Mouse (Mus musculus): ENCODE measurements around the gene Mospd2.
A peak's percentile ranks its signal among the peaks of the same experiment; 100 is the strongest.

Mospd2 gene

DNA sequence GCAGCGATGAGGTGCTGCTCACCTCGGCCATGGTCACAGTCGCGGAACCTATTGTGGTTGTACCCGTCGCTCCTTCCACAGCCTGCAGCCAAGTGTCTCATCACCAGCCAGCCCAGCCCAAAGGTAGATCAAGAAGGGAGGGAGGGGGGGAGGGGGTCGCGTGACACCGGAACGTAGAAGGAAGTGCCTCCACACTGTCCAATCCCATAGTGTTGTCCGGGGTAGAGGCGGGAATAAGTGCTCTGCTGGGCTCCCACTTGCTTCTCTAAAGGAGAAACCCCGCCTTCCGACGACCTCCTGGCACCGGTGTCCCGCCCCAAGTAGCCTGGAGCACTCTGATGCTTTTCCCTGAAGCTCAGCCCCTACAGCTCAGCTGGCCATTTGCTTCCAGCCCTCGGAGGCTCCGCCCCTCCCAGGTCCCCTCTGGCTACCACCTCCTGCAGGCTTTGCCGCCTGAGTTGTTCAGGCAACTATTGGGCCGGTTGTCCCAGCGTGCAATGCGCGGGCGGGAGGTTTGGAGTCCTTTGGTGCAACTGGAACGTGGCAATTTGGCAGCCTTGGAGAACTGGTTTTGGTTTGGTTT lies at the start of gene Mospd2, which contains the start of gene Fancb:
Gene Mospd2 (minus strand): TSS at position 183 of the 583 bp plus-strand sequence.
Gene Fancb (plus strand): TSS at position 400 of the 583 bp plus-strand sequence.
- peak; percentile 84 to 88 for DNase-seq

DNA sequence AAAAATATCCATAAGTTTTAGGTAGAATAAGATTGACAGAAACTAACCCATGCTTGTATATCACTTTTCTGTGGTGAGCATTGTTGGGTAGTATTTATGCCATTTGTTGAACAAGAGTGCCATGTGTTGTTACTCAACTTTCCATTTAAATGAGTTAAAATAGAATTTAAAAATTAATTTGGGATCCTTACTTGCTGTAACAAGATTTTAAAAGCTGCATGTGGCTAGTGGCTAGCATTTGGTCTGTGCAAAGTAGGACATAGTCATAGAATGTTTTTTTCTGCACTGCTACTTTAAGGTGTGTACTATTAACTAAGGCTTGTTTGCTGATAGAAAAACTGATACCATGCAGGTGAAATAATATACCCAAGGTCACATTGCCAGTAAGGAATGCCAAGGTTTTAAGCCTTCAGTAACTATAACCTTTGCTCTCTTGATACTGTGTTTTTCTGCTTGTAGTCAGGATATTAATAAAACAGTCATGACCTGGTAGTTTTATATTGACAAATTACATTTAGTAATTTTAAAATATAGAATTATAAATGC lies 24.7 kb upstream of the Mospd2 start, which contains the start of gene Gm17604:
Gene Gm17604 (minus strand): TSS at position 51 of the 546 bp plus-strand sequence.
- no peak for DNase-seq

DNA sequence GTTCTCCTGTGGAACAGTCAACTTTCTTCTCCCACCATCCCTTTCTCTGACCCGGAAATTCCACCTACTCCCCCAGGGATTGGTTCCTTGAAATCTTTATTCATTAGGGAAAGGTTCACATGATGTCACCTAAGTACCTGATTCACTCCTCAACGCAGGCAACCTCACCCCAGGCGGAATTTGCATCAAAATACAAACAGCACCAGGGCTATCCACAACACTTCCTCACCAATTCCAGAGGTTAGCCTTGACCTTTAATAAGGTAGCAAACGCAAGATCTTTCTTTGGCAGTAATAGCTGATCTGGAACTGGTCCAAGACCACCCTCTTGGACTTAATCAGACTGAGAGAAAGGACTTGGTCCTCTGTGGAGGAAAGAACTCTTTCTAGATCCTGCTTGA lies 23.0 kb upstream of the Mospd2 start:
- no peak for DNase-seq

DNA sequence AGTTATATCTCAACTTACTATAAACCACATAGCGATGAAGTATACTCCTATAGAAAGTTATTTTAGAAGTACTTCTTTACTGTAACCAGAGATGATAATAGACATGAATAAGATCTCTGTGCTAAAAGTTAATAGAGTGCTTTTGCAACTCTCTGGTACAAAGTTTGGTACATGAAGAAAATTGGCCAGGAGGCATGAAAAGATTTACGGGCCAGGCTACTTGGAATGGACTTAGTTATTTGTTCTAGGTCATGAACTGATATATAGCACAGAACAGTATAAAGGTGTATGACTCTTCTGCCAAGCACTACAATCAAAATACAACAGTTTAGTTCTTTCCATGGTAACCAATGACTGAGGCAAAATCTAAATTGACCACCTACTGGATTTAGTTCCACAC lies 1.3 kb downstream of the Mospd2 start:
- DNase-seq: no peak

DNA sequence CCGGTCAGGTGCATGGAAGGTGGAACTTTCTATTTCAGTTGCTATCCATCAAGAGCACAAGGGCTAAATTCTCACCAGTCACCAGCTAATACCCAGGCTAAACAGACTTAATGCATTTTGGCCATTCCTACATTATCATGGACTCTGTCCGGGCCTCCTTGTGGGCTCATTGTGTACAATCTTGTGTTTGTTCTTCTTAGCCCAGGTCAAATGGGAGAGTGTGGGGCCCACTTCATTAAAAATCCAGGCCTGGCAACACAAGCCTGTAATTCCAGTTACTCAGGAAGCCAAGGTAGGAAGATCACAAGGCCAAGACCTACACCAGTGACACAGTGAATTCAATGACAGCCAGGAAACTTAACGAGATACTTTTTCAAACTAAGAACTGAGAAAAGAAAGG lies 9.0 kb downstream of the Mospd2 start:
- no peak for DNase-seq

DNA sequence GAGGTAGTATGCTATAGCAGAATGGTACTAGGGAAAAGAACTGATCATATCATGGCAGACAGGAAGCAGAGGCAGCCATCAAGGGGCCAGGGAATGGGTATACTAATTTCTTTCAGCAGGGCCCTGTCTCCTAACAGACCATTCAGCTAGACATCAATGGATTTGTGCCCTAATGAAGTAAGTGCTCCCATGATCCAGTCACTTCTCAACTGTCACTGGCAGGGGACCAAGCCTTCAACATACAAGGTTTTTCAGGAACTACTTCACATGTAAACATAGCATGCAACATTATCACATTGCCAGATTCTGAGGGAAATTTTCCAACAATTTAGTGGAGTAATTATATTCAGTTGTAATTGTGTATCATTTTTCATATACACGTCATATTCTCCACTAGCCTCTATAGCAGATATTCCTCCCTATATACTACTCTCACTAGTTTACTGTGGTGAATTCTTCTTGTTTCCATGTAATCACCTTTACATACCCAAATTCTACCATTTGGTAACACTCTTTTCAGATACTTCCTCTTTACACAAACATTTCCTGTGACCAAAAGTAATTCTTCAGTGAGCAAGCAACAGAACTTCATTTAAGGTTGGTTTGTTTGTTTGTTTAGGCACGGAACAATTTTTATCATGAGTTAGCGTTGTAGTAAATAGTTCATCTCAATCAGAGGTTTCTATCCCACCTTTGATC lies 14.3 kb downstream of the Mospd2 start:
- no peak for DNase-seq

DNA sequence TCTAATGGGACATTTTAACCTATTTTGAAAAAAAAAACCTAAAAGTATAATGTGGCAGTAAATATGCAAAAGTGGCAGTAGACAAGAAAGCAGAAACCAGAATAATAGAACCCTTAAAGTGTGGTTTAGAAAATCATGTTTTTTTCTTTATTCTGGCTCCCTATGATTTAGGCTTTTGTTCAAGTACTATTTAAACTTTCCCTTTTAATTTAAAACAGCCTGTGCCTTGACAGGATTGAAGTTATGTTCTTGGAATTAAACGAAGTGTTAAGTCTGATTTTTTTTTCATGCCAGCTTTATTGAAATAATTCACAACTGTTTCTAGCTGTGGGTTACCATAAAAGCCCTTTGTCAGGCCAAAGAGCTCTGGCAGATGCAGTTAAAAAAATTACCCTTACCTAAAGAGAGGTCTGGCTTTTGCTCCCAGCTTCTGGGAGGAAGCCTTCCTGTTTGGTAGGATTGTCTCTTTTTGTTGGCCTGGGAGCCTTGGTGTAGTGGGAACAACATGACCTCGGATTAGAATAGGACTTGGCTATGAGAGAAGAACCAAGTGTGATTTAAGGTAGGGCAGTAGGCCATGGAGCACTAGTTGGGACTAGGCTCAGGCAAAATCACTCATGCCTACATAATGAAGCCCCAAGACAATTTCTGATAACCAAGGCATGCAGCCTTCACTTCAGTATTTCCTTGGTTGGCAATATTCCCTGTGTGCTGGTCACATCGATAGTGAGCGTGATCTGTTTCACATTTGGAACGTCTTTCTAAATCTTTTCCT lies 27.4 kb downstream of the Mospd2 start:
- no peak for DNase-seq

DNA sequence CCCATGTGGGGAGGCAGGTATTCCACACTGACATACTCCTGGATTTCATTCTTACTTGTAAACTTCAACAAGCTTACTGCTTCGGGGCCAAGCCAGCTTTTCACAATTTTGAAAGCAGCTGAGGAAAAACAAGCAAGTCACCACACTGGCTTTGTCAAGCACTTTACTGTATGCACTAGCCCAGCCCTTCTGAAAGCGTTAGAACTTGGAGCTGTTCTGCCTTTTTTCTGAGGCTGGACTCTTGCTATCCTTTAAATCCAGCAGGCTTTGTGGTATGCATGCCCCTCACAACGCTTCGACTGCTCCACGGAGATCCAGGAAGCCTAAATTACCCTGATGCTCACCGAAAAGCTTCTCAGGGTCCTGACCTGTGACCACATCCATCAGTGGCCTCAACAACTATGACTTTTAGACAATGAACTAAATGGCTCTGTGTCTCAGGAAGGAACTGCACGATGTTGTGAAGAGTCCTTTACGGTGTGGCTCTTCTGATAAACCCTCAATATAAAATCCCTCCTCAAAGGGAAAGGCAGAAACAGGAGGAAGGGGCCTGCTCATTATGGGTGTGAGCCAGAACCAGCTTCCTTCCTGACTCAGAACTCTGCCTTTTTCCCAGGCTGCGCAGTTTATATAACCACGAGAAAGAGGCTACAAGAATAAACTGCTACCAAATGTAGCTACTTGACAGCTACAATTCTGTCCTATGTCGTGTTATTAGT lies 28.2 kb downstream of the Mospd2 start:
- no peak for DNase-seq

DNA sequence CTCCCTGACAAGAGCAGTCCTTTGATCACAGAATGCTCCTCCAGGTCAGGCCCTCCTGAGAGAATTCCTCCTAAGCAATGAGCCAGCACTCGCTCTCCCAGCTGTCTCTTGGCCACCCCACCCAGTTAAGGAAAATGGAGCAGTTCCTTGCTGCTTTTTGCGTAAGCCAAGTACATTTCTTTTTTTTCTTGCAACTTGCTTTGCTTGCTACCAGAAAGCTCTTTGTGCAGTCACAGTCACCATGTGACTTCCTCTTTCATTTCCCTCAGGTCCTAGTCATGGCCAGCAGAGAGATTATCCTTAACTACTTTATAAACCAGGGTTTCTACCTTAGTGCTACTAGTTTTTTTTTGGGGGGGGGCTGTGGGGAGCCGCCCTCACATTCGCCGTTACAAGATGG lies 38.6 kb downstream of the Mospd2 start:
- DNase-seq: no peak

DNA sequence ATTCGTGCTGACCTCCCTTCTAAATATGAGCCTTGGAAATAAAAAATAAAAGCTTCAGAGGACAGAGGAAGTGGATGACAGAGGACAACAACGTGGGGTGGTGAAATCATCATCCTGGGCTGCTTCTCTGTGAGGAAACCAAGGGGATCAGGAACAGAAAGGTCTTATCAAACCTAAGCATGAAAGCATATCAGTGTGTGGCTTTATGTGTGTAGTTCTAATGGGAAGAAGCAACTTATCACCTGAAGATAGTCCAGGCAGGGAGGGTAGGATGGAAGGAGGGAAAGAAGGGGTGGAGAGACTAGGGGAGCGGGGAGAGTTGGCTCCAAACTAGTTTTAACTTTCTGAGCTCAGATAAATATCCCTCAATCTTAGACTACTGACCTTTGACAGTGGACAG lies 67.2 kb downstream of the Mospd2 start:
- DNase-seq: no peak

DNA sequence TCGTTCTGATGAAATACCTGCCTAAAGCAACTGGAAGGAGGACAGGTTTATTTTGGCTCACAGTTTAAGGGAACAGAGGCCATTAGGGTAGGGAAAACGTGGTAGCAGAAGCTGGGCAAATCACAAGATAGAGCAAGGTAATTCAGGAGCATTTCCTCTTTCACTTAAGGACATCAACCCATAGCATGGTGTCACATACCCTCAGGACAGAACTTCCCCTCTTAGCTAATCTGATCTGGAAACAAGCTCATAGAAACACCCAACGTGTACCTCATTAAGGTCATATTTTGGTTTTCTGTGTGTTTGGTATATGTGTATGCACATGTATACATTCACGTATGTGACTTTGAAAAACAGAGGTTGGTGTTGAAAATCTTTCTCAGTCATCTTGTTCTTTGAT lies 68.0 kb downstream of the Mospd2 start:
- no peak for DNase-seq

DNA sequence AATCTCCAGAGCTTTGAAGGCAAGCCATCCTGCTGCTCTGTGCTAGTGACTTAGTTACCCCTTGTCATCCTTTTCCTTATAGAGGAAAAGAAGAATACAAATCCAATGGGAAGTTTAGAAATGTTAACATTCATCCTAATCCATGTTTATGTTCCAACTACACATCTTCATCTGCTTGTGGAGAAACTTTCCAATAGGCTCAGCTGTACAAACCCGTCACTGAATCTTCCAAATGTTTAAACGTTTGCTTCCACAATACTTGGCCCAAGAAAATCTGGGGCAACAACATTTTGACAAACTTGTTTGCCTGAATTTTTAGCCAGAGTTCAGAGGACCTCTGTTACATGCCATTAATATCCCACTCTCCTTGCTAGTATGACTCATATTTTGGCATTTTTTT lies 78.3 kb downstream of the Mospd2 start:
- DNase-seq: no peak

DNA sequence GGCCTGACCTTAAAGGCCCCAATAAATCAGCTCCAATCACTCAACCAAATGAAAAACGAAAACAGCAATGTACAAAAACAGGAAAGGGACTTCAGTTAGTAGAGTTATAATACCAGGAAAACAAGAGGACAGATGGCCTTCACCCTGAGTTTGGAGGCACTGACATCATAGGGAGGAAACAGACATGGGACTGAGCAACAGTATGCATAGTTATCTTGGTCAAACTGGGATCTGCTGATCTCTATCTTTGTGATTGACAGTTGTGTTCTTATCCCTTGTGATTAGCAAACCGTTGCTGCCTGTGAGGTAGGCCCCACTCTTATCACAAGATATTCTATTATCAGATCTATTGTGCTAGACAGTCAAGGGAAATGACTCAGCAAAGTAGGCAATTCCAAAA lies 80.4 kb downstream of the Mospd2 start:
- DNase-seq: no peak

DNA sequence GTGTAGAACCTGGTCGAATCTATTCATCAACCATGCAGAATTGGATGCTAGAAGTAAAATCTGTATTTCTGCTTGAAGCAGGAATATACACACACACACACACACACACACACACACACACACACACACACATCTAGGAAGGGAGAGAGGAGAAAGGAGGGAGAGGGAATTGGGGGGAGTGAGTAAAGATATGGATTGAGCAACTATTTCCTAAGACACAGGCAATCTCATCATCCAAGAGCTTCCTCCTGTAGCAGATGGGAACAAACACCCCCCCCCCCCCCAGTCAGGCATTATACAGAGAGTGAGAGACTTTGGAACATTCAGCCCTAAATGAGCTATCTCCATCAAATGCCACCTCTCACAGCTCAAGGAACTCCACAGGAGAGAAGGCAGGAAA lies 93.9 kb downstream of the Mospd2 start:
- DNase-seq: no peak

Data from cerebellum, postnatal 14 days (tissue).